Mouse (Mus musculus) heart, postnatal 0 days (tissue): ENCODE measurements around the gene Myo3b.

Experiments used
- CTCF ChIP-seq: IDR thresholded peaks from 2 replicates; pipeline ENCODE4 v1.5.1; 2016; ENCODE audit warnings: antibody characterized with exemption, control low read depth, low read depth
- EP300 ChIP-seq: IDR thresholded peaks from 2 replicates; pipeline ENCODE4 v1.6.1; 2016; ENCODE audit warnings: antibody characterized with exemption, low read depth

GRCm38 (mm10) chr2:69994779-69995178, 44.1 kb upstream of the Myo3b start:
- TF ChIP-seq CTCF (no peak), EP300 (no peak)
